Mouse (Mus musculus) lung, postnatal 14 days (tissue): ENCODE results near the gene Dctn3.
A peak's percentile ranks its signal among the peaks of the same experiment; 100 is the strongest.
"Not testable (repeated sequence)": the region's sequence is repeated elsewhere in the genome, so short reads cannot be mapped to it uniquely, and the experiment has no call there.

Source experiments
- DNase-seq: peaks from one replicate; pipeline ENCODE4 v3.0.0; 2021

Dctn3 gene

DNA sequence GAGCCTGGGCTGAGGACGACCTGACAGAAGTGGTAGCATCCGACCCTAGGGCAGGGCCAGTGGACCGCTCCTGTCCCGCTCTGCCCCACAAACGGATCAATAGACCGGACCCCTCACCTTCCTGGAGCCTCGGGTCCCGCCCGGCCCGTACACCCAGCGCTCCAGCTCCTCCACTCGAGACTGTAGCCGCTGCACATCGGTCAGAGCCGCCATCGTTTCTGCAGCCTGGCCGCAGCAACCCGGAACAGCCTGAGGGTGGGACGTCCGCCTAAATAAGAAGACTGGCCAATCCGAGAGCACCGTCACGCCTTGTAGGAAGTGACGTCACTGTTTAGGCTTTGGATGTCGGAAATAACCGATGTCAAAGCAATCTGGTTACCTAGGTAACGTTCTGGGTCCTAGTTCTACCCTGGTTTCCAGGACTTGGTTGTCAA lies at the start of gene Dctn3:
Gene Dctn3 (minus strand): TSS at position 253 of the 434 bp plus-strand sequence.
- DNase-seq: peak; percentile 85

DNA sequence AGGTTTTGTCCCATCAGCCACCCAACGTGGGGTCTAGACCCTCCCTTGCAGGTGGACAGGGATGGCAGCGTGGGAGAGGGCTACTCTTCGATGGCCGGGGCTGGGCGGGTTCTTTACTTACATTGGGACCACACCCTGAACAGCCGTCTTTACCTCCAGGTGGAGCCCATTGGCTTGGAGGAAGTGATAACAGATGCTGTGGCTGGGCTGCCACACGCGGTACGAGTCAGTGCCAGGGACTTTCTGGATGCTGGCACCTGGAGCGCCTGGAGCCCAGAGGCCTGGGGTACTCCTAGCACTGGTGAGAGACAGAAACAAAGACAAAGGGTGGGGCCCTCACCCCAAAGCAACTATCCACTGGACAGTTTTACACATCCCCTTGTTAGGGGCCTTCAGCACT lies 44.3 kb upstream of the Dctn3 start:
- not testable (repeated sequence) for DNase-seq

DNA sequence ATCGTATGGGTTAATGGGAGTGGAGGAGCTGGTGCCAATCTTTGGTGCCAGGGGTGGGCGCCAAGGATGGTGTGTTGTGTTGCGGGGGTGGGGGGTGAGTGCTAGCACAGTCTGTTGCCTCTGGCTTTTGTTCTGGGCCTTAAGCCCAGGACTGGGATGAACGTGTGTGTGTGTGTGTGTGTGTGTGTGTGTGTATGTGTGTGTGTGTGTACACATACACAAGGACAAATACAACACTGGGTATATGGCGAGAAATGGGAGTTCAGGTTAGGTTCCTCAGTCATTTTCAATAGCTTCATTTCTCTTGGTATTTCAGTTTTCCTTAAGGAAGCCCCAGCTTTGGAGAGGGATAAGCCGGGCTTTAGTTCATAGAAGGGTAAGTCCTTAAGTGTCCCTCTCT lies 40.2 kb upstream of the Dctn3 start:
- not testable (repeated sequence) for DNase-seq

DNA sequence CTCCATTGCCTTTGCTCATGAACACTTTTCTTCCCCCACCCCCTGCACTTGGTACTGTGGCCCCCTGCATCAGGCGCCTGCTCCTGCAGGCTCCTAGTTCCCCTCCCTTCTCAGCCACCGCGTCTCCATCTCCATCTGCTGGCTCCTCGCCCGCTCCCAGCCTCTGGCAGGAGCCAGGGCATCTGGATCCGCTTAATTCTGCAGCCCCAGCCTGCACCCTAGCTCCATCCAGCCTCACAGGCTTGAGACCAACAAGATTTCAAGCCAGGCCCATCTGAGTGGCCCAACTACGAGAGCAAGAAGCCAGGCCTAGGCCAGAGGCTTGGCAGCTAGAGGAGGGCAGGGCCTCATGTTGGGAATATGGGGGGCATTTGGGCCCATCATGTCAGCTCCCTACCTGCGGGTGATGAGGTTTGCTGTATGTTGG lies 39.7 kb upstream of the Dctn3 start:
- peak; percentile 65 for DNase-seq

DNA sequence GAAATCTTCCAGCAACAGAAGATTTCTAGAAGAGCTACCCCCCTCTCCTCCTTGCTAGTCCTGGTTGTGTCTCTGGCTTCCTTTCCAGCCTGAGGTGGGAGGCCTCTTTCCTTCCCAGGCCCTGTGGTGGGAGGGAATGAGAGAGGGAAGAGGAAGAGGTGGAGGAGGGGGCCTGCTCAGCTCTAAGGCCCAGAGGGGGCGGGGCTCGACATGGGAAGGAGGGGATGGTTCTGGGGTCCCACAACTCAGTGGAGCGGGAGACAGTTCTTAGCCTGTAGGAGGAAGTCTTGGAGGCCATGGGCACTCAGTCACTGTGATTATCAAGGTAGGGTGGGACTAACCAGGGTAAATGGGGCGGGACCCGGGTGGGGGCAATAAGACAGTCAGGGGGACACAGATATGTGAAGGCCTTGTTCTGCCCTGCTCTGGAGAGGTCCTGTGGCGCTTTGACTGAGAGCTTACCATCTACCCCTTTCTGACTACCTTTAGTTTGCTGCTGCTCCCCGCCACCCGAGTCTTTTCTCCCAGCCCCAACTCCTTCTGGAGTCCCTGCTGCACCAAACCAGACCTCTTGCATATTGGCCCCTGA lies 39.2 kb upstream of the Dctn3 start:
- DNase-seq: no peak

DNA sequence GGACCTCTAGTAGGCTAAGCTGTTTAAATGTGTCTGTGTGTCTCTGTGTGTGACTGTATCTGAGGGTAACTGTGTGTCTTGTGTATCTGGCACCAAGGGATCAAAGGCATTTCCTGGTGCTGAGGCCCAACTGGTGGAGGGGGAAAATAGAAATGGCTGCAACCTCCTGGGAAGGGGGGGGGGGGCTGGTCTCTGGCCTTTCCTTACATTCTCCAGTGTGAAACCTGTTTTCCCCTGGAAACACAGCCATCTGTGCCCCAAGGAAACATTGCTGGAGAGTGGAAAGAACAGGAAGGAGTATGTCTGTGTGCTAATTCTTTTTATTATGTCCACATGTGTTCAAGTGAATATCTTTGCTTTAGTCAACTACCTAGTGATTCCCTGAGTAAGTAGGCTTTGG lies 38.7 kb upstream of the Dctn3 start:
- no peak for DNase-seq

DNA sequence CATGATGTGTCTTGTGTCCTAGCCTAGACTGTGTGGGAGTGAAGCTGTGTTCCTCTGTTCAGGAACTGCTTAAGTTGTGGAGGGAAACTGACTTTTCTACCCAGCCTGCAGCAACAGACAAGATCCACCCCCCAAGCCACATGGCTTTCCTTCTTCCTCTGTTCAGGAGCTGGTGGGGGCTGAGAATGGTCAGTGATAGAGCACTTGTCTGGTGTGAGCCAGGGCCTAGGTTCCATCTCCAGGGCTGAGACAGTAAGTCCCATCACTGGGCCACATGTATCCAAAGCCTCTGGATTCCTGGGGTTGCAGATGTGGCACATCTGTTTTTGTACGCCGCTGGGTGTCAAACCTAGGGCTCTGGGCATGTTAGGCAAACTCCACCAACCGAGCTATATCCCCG lies 37.9 kb upstream of the Dctn3 start:
- DNase-seq: no peak

DNA sequence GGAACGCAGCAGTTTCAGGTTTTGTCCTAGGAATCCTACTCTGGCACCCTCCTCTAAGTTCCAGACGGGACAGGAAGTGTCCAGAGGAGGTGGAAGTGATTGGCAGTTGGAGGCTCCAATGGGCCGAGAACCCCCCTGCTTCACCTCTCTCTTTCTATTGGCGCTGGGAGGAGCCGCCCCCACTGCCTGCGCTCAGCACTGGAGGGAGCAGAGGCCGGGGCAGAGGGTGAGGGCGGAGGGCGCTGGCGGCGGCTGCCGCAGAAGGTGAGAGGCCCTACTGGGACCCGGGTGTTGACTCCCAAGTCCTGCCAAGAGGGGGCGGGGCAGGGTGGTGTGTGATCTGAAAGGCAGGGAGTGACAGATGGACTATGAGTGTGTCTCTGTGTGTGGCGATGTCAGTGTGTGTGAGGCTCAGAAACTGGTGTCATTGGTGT lies 37.3 kb upstream of the Dctn3 start:
- peak; percentile 93 for DNase-seq

DNA sequence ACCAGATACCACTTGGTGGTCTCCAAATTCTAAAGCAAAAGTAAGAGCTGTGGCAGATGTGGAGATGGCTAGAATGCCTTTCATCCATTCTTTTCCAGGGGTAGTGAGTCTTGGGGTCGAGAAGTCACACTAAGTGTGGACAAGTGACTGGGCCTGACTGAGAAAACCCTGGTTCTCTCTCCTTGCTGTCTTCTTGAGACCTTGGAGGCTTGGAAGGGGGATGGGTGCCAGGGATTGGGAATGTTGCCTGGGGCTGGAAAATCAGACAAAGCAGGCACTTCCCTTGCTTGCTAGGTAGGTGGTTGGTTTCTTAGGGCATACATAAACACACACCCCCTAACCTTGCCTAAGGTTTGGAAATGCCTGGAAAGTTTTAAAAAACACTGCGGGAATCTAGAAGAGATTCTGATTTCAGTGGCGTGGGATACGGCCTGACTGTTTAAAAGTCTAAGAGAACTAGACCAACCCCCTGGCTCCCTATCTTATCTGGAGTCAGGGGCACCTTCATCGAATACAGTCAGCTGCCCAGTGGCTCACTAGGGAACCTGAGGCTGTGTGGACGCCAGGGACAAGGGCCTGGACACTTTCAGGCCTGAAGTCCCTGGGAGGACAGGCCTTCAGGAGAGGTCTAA lies 36.8 kb upstream of the Dctn3 start:
- no peak for DNase-seq

DNA sequence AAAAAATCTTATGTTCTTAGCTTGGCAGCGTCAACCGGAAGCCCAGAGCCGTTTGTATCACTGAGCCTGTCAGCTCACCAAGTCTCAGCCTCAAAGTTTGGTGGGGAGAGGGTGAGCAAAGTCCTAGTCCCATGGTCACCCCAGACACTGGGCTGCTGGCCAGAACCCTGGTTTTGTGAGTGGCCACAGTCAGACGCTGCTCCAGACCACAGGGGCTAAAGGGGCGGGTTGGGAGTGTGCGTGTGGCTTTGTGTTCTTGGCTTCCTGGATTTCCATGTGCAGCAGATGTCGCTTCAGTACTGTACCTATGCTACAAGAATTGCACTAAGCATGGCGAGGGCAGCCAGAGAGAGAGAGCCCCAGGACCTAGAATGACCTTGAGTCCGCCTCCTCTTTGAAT lies 36.2 kb upstream of the Dctn3 start:
- DNase-seq: peak; percentile 37

DNA sequence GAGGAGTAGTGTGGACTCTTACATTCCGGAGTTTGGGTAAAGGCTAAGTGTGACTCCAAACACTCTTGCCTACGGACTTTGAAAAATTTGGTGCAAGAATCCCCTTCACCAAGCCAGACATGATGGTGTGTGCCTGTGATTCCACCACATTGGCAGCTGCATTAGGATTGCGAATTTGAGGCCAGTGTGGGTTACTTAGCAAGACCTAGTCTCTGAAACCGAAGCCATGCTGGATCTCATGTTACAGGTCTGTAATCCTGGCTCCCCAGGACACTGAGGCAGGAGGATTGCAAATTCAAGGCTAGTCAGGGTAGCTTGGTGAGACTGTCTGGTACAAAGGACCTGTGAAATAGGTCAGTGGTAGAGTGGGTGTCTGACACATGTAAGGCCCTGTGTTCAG lies 35.7 kb upstream of the Dctn3 start:
- no peak for DNase-seq

DNA sequence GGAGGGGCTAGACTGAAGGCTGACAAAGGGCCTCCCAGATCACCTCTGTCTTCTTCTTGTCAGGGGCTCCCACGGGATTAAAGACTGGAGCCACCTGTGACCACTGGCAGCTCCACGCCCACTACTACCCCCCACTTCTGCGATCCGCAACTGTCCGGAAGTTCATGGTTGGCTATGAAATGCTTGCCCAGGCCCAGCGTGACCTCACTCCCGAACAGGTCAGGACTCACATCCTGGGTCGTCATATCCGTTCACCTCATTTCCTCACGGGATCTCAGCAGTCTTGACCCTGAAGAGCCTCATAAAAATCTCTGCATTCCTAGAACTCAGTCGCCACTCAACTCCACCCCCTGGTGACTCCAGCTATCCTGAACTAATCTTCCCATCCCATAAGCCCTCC lies 35.1 kb upstream of the Dctn3 start:
- DNase-seq: no peak

DNA sequence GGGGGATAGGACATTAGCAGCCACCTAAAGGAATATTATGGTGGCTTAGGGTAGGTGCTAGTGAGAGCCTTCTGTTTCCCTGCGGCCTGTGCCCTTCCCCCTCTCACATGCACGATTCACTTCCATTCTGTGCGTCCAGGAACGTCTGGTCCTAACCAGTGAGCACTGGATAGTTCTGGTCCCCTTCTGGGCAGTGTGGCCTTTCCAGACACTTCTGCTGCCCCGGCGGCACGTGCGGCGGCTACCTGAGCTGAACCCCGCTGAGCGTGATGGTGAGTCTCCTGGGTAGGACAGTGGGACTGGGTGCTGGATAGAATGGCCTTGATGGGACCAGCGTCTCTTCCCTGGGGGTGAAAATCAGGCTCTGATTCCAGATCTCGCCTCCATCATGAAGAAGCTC lies 34.4 kb upstream of the Dctn3 start:
- no peak for DNase-seq

DNA sequence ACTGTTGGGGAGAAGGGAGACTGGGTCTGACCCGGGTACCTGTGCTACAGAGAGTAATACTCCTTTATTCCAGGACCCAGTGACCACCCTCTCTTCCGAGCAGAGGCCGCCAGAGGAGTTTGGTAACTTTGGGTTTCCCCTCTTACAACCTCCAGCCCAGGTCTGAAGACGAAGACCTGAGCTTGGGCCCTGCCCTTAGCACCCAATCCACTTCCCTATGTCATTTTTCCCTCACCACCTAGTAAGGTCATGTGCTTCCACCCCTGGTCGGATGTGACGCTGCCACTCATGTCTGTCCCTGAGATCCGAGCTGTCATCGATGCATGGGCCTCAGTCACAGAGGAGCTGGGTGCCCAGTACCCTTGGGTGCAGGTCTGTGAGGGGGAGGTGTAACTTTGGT lies 33.5 kb upstream of the Dctn3 start:
- no peak for DNase-seq

DNA sequence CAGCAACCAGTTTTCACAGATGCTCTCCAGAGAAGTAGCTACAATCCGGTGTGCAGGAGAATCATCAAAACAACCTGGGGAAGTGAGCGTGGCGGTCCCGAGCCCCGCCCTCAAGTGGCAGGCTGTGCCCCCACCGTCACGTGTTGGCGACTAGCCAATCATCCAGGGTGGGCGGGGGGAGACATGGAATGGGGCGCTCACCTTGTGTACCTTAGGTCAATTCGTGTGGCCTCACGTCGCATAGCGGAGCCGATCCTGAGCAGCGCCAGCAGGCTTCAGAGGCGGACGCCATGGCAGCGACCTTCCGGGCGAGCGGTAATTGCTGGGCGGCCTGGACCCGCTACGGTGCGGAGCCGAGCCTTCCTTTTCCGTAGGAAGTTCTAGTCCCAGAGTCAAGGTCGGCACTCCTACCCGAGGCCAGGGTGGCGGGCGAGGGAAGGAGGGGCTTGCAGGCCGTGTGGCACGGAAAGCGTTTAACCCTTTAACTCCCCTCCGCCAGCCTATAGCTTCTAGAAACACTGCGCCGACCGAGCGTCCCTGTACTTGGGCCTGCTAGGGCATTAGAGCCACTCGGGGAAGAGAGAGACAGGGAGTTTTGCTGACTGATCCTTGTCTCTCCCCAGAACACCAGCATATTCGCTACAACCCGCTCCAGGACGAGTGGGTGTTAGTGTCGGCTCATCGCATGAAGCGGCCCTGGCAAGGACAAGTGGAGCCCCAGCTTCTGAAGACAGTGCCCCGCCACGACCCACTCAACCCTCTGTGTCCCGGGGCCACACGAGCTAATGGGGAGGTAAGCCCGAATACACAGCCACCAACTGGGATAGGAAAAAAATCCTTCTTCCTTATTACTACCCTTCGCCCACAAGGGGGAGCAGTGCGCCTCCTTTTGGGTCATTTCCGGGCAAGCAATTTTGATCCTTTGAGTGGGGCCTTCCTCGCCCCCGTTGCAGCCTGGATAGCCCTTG lies 32.7 kb upstream of the Dctn3 start, which contains the start of gene Sigmar1:
Gene Sigmar1 (minus strand): TSS at position 820 of the 968 bp plus-strand sequence.
- DNase-seq: peak; percentile 87

DNA sequence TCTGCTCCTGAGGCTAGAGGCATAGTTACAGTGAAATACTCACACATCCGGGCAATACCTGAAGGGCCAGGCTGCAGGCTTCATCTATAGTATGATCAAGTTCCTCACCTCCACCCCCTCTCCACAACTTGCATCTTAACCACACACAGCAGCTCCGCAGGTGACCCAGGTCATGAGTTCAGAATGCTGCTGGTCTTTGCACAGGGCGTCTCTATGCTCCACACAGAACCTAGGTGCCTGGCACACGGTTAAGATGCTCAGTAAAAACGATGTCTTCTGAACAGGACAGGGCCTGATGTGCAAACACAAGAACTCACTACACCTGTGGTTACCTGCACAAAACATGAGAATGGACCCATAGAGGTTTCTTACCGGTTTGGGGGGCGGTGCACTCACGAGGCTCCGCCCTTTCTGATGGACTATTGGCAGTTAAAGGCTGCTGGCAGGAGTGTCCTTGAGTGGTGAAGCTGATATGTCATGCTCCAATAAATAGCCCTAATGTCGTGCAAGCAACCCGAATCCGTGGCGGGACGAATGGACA lies 31.9 kb upstream of the Dctn3 start, which contains the start of gene Galt:
Gene Galt (plus strand): TSS at position 432 of the 541 bp plus-strand sequence.
- DNase-seq: no peak

DNA sequence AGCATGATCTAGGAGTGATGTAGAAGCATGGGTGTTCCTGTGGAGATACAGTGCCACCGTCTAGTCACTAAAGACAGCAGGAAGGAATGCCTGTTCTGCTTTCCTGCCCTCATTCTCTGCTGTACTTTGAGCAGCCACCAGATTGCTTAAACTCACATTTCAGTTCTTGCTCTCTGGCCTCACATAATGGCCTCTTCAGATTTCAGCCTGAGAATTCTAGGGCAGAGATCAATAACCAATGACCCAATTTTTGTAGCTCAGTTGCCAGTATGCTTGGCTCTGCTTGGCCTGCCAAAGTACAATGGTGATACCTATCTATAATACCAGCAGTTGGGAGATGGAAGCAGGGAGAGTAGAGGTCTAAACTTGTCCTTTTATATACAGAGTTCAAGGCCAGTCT lies 22.1 kb upstream of the Dctn3 start:
- no peak for DNase-seq

DNA sequence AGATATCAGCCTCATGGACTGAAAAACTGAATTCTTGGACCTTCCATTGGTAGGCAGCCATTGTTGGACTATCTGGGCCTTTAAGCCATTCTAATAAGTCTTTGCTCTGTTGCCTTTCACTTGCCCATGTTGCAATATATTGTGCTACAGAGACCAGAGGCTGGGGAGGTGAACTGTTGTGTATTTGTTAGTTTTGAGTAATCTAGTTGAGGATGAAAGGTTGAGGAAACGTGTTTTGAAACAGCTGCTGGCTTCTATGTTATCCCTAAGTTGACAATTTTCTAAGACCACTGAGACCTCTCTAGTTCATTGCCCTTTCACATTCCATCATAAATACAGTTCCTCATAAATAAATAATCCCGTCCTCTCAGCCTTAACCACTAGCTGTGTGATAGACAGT lies 21.2 kb upstream of the Dctn3 start:
- DNase-seq: no peak

DNA sequence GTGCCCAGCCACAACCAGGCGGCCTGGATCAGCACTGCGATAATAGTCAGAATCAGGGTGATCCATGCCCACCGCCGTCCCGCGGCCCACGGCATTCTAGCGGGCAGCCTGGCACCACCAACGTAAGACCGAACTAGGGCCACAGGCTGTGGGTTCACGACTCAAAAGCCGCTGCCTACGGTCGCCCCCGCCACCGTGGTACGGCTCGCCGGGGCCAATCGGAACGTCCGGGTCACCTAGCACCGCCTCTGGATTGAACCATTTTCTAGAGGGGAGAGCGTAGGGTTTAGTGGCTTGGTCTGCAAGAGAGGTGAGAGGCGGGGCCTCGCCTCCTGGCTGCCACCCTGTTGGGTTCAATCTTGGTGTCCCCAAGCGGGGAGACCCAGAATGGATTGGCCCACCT lies 18.2 kb upstream of the Dctn3 start:
- DNase-seq: peak; percentile 91

DNA sequence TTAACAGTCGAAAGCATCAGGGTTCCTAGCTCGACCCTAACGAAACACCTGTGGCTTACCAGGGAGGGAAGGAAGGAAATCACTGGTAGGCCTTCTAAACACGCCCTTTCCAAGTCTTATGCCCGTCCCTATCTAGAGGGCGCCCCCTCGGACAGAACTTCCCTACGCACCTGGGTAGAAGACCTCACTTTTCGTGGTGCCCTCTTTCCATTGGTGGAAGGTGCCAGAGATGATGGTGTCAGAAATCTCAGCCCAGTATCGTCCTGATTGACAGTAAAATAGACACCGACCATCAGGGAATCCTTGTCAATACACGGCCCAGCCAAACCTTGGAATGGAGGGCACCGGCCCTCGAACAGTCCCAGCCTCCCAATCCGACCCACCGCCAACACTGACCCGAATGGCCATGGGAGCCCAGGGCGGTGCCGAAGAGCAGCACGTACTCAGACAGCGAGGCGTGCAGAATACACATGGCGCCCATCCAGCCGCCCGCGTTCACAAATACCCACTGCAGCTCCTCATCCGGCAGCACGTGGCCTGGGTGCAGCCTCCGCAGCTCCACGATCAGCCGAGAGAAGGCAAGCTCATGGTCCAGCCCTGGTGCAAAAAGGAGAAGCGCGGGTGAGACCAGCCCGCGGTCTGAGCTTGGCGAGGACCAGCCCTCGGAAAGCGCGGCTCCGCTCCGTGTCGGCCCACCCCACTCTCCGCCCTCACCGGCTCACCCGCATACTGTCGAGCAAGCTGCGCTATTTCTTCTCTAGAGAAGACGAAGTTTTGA lies 17.6 kb upstream of the Dctn3 start:
- peak; percentile 62 for DNase-seq

DNA sequence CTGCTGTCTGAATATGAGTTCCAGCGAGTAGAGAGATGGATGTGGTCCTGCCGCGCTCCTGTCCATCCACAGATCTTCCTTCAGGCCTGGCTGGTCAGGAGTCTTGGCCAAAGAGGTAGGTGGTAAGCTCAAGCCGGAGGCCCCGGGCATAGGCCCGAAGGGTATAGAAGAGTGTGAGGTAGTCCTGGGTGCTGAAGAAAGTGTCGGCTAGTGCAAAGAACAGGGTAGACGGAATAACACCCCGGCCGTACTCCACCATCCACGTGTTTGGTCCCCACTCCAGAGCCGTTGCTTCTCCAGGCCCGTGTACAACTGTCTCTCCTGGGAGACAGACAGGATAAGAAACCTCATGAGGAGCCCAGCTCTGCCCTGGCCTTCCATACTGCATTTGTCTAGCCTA lies 16.3 kb upstream of the Dctn3 start:
- no peak for DNase-seq

DNA sequence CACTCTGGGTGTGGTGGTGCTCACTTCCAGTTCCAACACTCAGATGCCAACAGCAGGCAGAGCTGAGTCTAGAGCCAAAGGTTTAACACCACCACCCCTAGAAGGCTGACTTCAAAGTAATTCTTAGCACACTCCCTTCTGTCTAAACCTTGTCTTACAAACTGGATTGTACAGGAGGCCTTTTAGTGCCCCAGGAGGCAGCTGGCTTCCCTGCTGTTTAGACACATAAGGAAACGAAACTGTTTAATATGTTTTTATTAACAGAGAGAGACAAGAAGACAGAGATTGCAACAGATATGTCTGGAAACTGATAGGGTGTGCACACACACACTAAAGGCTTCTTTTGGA lies 15.3 kb upstream of the Dctn3 start:
- no peak for DNase-seq
